Mouse (Mus musculus) MEL (cell line): ENCODE results near the gene Klf13. TPM values are rescaled to one million over a fixed set of nuclear protein-coding genes. Genes with fewer than 3 reads are reported as not detected.

Source experiments
- DNase-seq: peaks from one replicate; pipeline ENCODE4 v3.0.0; 2011; ENCODE audit warnings: low read depth, low spot score
- H3K27ac ChIP-seq: 2 replicates; pipeline ENCODE4 v1.5.1; 2012; ENCODE audit warnings: low read depth, mild to moderate bottlenecking, control low read depth, low read length, moderate library complexity; ENCODE audit not compliant: control insufficient read depth
- H3K27me3 ChIP-seq, 2 experiments: fragments of 150-350 bp in 1 of 2; sonication (generic) in 1 of 2; 2 replicates each; pipeline ENCODE4 v1.6.1; 2012; ENCODE audit warnings: low read length in 2 of 2, mild to moderate bottlenecking in 2 of 2, improper control_type of control experiment in 1 of 2, moderate library complexity in 1 of 2; ENCODE audit not compliant: insufficient read depth in 2 of 2, control insufficient read depth in 1 of 2
- H3K36me3 ChIP-seq, 2 experiments: 2 replicates each; pipeline ENCODE4 v1.6.1; 2012 to 2014; ENCODE audit warnings: low read length in 2 of 2, improper control_type of control experiment in 1 of 2, inconsistent platforms in 1 of 2, mild to moderate bottlenecking in 1 of 2; ENCODE audit not compliant: insufficient read depth in 2 of 2, control insufficient read depth in 1 of 2
- H3K4me1 ChIP-seq, 2 experiments: fragments of 150-350 bp in 1 of 2; sonication (generic) in 1 of 2; 2 replicates each; pipeline ENCODE4 v1.6.1; 2012; ENCODE audit warnings: low read length in 2 of 2, improper control_type of control experiment in 1 of 2, mild to moderate bottlenecking in 1 of 2; ENCODE audit not compliant: insufficient read depth in 2 of 2, control insufficient read depth in 1 of 2
- H3K4me3 ChIP-seq, 2 experiments: fragments of 150-350 bp in 1 of 2; sonication (generic) in 1 of 2; 2 replicates each; pipeline ENCODE4 v1.5.1; 2012; ENCODE audit warnings: low read depth in 2 of 2, low read length in 2 of 2, mild to moderate bottlenecking in 2 of 2, moderate library complexity in 2 of 2, control low read depth in 1 of 2, improper control_type of control experiment in 1 of 2; ENCODE audit not compliant: control insufficient read depth in 1 of 2, insufficient read depth in 1 of 2
- H3K79me2 ChIP-seq: 2 replicates; pipeline ENCODE4 v1.6.1; 2012; ENCODE audit warnings: mild to moderate bottlenecking, low read length, moderate library complexity; ENCODE audit not compliant: control insufficient read depth, poor library complexity, insufficient read depth
- H3K9ac ChIP-seq: 2 replicates; pipeline ENCODE4 v1.6.1; 2012; ENCODE audit warnings: low read depth, mild to moderate bottlenecking, control low read depth, low read length, moderate library complexity; ENCODE audit not compliant: control insufficient read depth, poor library complexity, severe bottlenecking
- H3K9me3 ChIP-seq: fragments of 150-350 bp; sonication (generic); replicated peaks from 2 replicates; pipeline ENCODE4 v1.6.1; 2012; ENCODE audit warnings: mild to moderate bottlenecking, low read length, improper control_type of control experiment, moderate library complexity; ENCODE audit not compliant: insufficient read depth
- BHLHE40 ChIP-seq: IDR thresholded peaks from 2 replicates; pipeline ENCODE4 v1.6.1; 2012; ENCODE audit warnings: low read depth, mild to moderate bottlenecking, inconsistent platforms, low read length, improper control_type of control experiment, borderline replicate concordance
- CHD1 ChIP-seq: IDR thresholded peaks from 2 replicates; pipeline ENCODE4 v1.6.1; 2012; ENCODE audit warnings: low read depth, mild to moderate bottlenecking, inconsistent platforms, low read length, improper control_type of control experiment
- CTCF ChIP-seq, 3 experiments: IDR thresholded peaks in 2 of 3; conservative IDR thresholded peaks in 1 of 3; 2 replicates each; pipeline ENCODE4 v1.5.1; 2011 to 2012; ENCODE audit warnings: low read length in 3 of 3, low read depth in 2 of 3, mild to moderate bottlenecking in 2 of 3, improper control_type of control experiment in 1 of 3, inconsistent platforms in 1 of 3, mixed read lengths in 1 of 3, moderate library complexity in 1 of 3; ENCODE audit not compliant: control insufficient read depth in 1 of 3, insufficient read depth in 1 of 3, poor library complexity in 1 of 3, severe bottlenecking in 1 of 3
- ELF1 ChIP-seq: IDR thresholded peaks from 2 replicates; pipeline ENCODE4 v1.6.1; 2014; ENCODE audit warnings: low read depth, mild to moderate bottlenecking, inconsistent platforms, low read length, improper control_type of control experiment, moderate library complexity
- ETS1 ChIP-seq: IDR thresholded peaks from 2 replicates; pipeline ENCODE4 v1.6.1; 2012; ENCODE audit warnings: low read depth, mild to moderate bottlenecking, inconsistent platforms, low read length, improper control_type of control experiment, moderate library complexity
- GABPA ChIP-seq: IDR thresholded peaks from 2 replicates; pipeline ENCODE4 v1.6.1; 2012; ENCODE audit warnings: low read depth, mild to moderate bottlenecking, inconsistent platforms, low read length, improper control_type of control experiment, moderate library complexity
- HCFC1 ChIP-seq: IDR thresholded peaks from 2 replicates; pipeline ENCODE4 v1.6.1; 2012; ENCODE audit warnings: low read depth, mild to moderate bottlenecking, inconsistent platforms, low read length, improper control_type of control experiment, moderate library complexity
- JUND ChIP-seq: IDR thresholded peaks from 2 replicates; pipeline ENCODE4 v1.6.1; 2011; ENCODE audit warnings: low read depth, mild to moderate bottlenecking, improper control_type of control experiment, low read length
- KAT2A ChIP-seq: conservative IDR thresholded peaks from 2 replicates; pipeline ENCODE4 v1.6.1; 2012; ENCODE audit warnings: low read depth, low read length, improper control_type of control experiment, inconsistent platforms
- MAFK ChIP-seq: IDR thresholded peaks from 2 replicates; pipeline ENCODE4 v1.6.1; 2011; ENCODE audit warnings: low read depth, mild to moderate bottlenecking, low read length, improper control_type of control experiment, borderline replicate concordance
- MAX ChIP-seq: IDR thresholded peaks from 2 replicates; pipeline ENCODE4 v1.6.1; 2011; ENCODE audit warnings: low read length, improper control_type of control experiment
- MAZ ChIP-seq: IDR thresholded peaks from 2 replicates; pipeline ENCODE4 v1.6.1; 2012; ENCODE audit warnings: low read depth, mild to moderate bottlenecking, inconsistent platforms, low read length, improper control_type of control experiment
- MXI1 ChIP-seq: IDR thresholded peaks from 2 replicates; pipeline ENCODE4 v1.6.1; 2011; ENCODE audit warnings: mild to moderate bottlenecking, low read depth, low read length, improper control_type of control experiment
- NELFE ChIP-seq: IDR thresholded peaks from 2 replicates; pipeline ENCODE4 v1.6.1; 2011; ENCODE audit warnings: low read depth, low read length, improper control_type of control experiment
- NRF1 ChIP-seq: IDR thresholded peaks from 2 replicates; pipeline ENCODE4 v1.6.1; 2014; ENCODE audit warnings: low read depth, mild to moderate bottlenecking, inconsistent platforms, low read length, improper control_type of control experiment, moderate library complexity; ENCODE audit not compliant: poor library complexity, insufficient read depth, severe bottlenecking
- POLR2A ChIP-seq, 2 experiments: IDR thresholded peaks; 2 replicates each; pipeline ENCODE4 v1.6.1; 2011 to 2012; ENCODE audit warnings: low read length in 2 of 2, mild to moderate bottlenecking in 2 of 2, control low read depth in 1 of 2, improper control_type of control experiment in 1 of 2, low read depth in 1 of 2, moderate library complexity in 1 of 2; ENCODE audit not compliant: control insufficient read depth in 1 of 2, insufficient read depth in 1 of 2, poor library complexity in 1 of 2
- POLR2AphosphoS5 ChIP-seq: IDR thresholded peaks from 2 replicates; pipeline ENCODE4 v1.6.1; 2012; ENCODE audit warnings: low read depth, borderline replicate concordance, mild to moderate bottlenecking, inconsistent platforms, low read length, moderate library complexity, mixed read lengths
- RAD21 ChIP-seq: IDR thresholded peaks from 2 replicates; pipeline ENCODE4 v1.6.1; 2011; ENCODE audit warnings: mild to moderate bottlenecking, low read depth, low read length, improper control_type of control experiment
- RCOR1 ChIP-seq: IDR thresholded peaks from 2 replicates; pipeline ENCODE4 v1.6.1; 2012; ENCODE audit warnings: low read depth, mild to moderate bottlenecking, inconsistent platforms, low read length, improper control_type of control experiment
- SIN3A ChIP-seq: IDR thresholded peaks from 2 replicates; pipeline ENCODE4 v1.6.1; 2012; ENCODE audit warnings: low read length, improper control_type of control experiment, inconsistent platforms
- TAL1 ChIP-seq: IDR thresholded peaks from 2 replicates; pipeline ENCODE4 v1.6.1; 2012; ENCODE audit warnings: mild to moderate bottlenecking, inconsistent platforms, low read length, moderate library complexity, mixed read lengths
- TBP ChIP-seq: IDR thresholded peaks from 2 replicates; pipeline ENCODE4 v1.8.0; 2011; ENCODE audit warnings: low read depth, low read length, improper control_type of control experiment
- UBTF ChIP-seq: IDR thresholded peaks from 2 replicates; pipeline ENCODE4 v1.6.1; 2012; ENCODE audit warnings: low read depth, mild to moderate bottlenecking, inconsistent platforms, low read length, improper control_type of control experiment, moderate library complexity, borderline replicate concordance; ENCODE audit not compliant: insufficient read depth
- USF1 ChIP-seq: IDR thresholded peaks from 2 replicates; pipeline ENCODE4 v1.6.1; 2014; ENCODE audit warnings: low read depth, mild to moderate bottlenecking, inconsistent platforms, low read length, improper control_type of control experiment, moderate library complexity
- ZKSCAN1 ChIP-seq: IDR thresholded peaks from 2 replicates; pipeline ENCODE4 v1.6.1; 2012; ENCODE audit warnings: low read depth, mild to moderate bottlenecking, inconsistent platforms, low read length, improper control_type of control experiment, moderate library complexity
- ZMIZ1 ChIP-seq: IDR thresholded peaks from 2 replicates; pipeline ENCODE4 v1.6.1; 2012; ENCODE audit warnings: low read depth, mild to moderate bottlenecking, inconsistent platforms, low read length, improper control_type of control experiment, moderate library complexity
- polyA plus RNA-seq, 2 experiments: library from polyadenylated mRNA; stranded (reverse) in 1 of 2; unstranded in 1 of 2; fragments of >175 nt in 1 of 2; fragments of >200 nt in 1 of 2; gene quantifications; 2 replicates each; pipeline versions ENCODE4 v1.2.1 to v1.2.4; 2012; ENCODE audit warnings: low replicate concordance in 2 of 2, low read depth in 1 of 2; ENCODE audit not compliant: insufficient read length in 2 of 2, insufficient read depth in 1 of 2, missing spikeins in 1 of 2
- total RNA-seq: library from RNA; depleted of rRNA; stranded (reverse); fragments of 300-350 nt; gene quantifications from 2 replicates; pipeline ENCODE4 v1.2.3, GENCODE M21; 2012

The Klf13 gene
- total and polyA plus RNA-seq, 3 experiments: 21.6 to 118 (median 26.9) TPM

- H3K27ac ChIP-seq: peak overlapping the region; percentile 89
- TF ChIP-seq POLR2AphosphoS5 (0 out of 2 replicates have a peak, but pooled peaks have one; percentile 23), SIN3A (peak; percentile 76; the same call in 1 of the 2 replicates), NRF1 (0 out of 2 replicates have a peak, but pooled peaks have one; percentile 3), POLR2A (IDR thresholded peaks at IDR 0.05; ENCODE audit: control insufficient read depth in 1 of 2, insufficient read depth in 1 of 2, low read depth in 1 of 2, low read length in 2 of 2, poor library complexity in 1 of 2) (peak in 1 of 2 experiments; percentile 16; a peak in 1 of 4 replicates), JUND (no peak), MAFK (no peak), ELF1 (no peak), ETS1 (no peak), UBTF (no peak), KAT2A (no peak), HCFC1 (0 out of 2 replicates have a peak, but pooled peaks have one; percentile 5), BHLHE40 (no peak)
- peaks cover 59% of the 10 kb centered on the region for H3K79me2 ChIP-seq
- peak; percentile 73 for DNase-seq
- peak overlapping the region; percentile 85 for H3K9ac ChIP-seq
- peaks cover 0 to 38% of the 10 kb centered on the region in 2 experiments; a peak in 2 of 4 replicates for H3K36me3 ChIP-seq
- H3K4me1 ChIP-seq: peaks cover 36 to 39% of the 10 kb centered on the region in 2 experiments
- H3K9me3 ChIP-seq: no peaks in the 10 kb centered on the region
- H3K4me3 ChIP-seq: peak overlapping the region; percentile 77 to 96
- no peaks in the 10 kb centered on the region for H3K27me3 ChIP-seq
These were observed 1.8 kb downstream of the Klf13 start for GRCm38 (mm10) chr7:63936986-63937235.

GRCm38 (mm10) chr7:63936188-63936985 lies 2.3 kb downstream of the Klf13 start:
- DNase-seq: peak; percentile 87
- peak overlapping the region; percentile 85 for H3K9ac ChIP-seq
- H3K9me3 ChIP-seq: no peaks in the 10 kb centered on the region
- peak overlapping the region; percentile 77 to 96 for H3K4me3 ChIP-seq
- no peaks in the 10 kb centered on the region for H3K27me3 ChIP-seq
- peaks cover 0 to 36% of the 10 kb centered on the region in 2 experiments; a peak in 2 of 4 replicates for H3K36me3 ChIP-seq
- peaks cover 64% of the 10 kb centered on the region for H3K79me2 ChIP-seq
- H3K4me1 ChIP-seq: peaks cover 34 to 37% of the 10 kb centered on the region in 2 experiments
- peak overlapping the region; percentile 89 for H3K27ac ChIP-seq
- TF ChIP-seq MAX (peak; percentile 76), TBP (0 out of 2 replicates have a peak, but pooled peaks have one; percentile 7), CHD1 (peak; percentile 44; the same call in 1 of the 2 replicates), USF1 (peak; percentile 50; the same call in 1 of the 2 replicates), KAT2A (no peak), TAL1 (no peak), POLR2AphosphoS5 (no peak), ELF1 (peak; percentile 35; the same call in 1 of the 2 replicates), ETS1 (peak; percentile 20; the same call in 1 of the 2 replicates), MAZ (peak; percentile 24; the same call in 1 of the 2 replicates), ZKSCAN1 (no peak), JUND (no peak), NRF1 (no peak), MXI1 (peak; percentile 94), SIN3A (0 out of 2 replicates have a peak, but pooled peaks have one; percentile 52), POLR2A (IDR thresholded peaks at IDR 0.05; ENCODE audit: control insufficient read depth in 1 of 2, insufficient read depth in 1 of 2, low read depth in 1 of 2, low read length in 2 of 2, poor library complexity in 1 of 2) (0 out of 4 replicates have a peak, but pooled peaks of 1 of the 2 experiments have one; percentile 45), RAD21 (peak; percentile 64), NELFE (peak; percentile 62), RCOR1 (no peak), ZMIZ1 (0 out of 2 replicates have a peak, but pooled peaks have one; percentile 50), CTCF (IDR thresholded peaks at IDR 0.05 in 2 of 3, conservative IDR thresholded peaks at IDR 0.05 in 1 of 3; ENCODE audit: control insufficient read depth in 1 of 3, insufficient read depth in 1 of 3, low read depth in 2 of 3, low read length in 3 of 3, poor library complexity in 1 of 3, severe bottlenecking in 1 of 3) (peak in 2 of 3 experiments; percentile 32 to 49; a peak in 3 of 6 replicates), HCFC1 (peak; percentile 5; the same call in 1 of the 2 replicates), GABPA (no peak)
